Mouse (Mus musculus): ENCODE data around the gene Mrps34. TPM values are rescaled to one million over a fixed set of nuclear protein-coding genes. Genes with fewer than 3 reads are reported as not detected.
"Not testable (repeated sequence)": the region's sequence is repeated elsewhere in the genome, so short reads cannot be mapped to it uniquely, and the experiment has no call there.

The Mrps34 gene
- total RNA-seq, 4 experiments from 2014 or later = 88.8 to 125 (median 109) TPM

DNA sequence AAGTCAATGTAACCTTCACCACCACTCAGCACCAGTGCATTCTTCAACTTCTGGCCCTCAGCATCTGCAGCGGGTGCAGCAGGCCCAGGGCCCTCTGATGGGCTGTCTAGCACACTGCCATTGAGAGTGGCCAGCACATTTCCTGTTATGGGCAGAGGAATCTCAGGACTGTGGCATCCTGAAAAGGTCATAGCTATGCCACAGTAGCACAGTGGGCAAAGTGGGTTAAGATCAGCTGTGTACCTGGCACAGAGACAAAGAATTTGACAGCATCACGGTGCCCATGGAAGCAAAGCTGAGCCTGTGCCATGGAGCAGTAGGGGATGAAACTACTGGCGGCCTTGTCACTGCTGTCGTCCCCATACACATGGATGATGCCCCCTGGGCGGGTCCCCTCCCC, 4.2 kb downstream of the Mrps34 start:
- peak; percentile 65 for DNase-seq (ENCODE audit: low spot score)

DNA sequence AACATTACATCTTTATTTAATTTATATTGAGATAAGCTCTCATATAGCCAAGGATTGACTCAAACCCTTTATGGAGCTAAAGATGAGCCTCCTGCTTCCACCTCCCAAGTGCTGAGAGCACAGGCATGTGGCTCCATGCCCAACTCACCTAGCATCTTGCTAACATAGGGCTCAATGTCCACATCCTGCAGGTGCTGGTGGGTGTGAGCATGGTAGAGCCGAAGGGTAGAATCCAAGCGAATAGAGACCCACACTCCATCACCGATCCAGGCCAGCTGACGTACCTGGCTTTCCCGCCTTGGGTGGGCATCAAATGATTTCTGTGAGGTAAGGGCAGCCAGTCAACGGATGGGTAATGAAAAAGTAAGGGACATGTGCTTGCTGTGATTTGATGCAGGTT, 5.1 kb downstream of the Mrps34 start:
- no peak for DNase-seq (ENCODE audit: low spot score)

DNA sequence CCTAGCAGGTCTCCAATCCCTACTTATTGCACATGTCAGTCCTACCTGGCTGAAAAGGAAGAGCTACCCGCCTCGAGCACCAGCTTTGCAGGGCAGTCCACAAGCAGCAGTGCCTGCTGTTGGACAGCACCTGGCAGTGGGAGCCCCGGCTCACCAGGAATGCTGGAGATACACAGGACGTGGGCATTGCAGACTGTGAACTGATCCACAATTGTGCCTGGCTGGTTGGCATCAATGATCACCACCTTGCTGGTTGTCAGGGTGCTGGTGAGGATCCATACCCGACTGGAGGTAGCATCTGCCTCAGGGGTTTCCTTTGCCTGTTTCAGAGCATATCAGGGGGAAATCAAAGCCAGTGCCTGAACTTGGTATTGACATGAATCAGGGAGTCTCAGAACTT, 7.2 kb downstream of the Mrps34 start:
- no peak for DNase-seq (ENCODE audit: low spot score)

DNA sequence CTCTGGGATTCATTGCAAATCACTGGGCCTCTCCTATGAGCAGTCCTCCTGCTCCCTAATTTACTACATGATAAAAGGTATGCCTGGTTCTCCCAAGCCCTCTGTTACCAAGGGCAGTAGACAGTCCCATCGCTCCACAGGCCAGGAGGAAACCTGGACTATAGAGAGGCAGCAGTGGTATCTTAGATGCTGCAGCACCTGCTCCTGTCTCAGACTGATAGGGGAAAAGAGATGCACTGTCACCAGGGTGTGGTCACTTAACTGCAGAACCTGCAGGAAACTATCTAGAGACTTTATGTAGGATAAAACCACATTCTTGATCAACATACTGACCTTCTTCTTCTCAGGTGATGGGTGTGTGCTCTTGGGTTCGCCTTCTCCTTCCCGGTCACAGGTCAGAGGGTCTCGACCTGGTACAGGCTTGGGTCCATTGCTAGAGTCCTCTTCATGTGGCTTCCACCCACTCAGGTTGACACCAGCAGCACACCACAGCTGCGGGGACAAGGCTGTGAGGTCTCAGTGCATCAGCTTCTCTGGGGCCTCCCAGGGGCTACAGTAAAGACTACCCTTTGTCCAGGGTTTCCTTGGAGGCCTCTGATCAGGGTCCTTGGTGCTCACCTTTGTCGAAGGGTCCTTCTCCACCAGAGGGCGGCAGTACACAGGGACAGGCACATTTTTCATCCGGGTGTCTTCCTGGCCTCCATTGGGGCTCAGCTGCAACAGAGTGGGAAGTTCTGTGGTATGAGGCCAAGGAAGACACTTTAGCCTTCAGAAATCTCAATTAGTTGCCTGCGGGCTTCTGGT, 8.0 kb downstream of the Mrps34 start:
- DNase-seq (ENCODE audit: low spot score) = no peak

DNA sequence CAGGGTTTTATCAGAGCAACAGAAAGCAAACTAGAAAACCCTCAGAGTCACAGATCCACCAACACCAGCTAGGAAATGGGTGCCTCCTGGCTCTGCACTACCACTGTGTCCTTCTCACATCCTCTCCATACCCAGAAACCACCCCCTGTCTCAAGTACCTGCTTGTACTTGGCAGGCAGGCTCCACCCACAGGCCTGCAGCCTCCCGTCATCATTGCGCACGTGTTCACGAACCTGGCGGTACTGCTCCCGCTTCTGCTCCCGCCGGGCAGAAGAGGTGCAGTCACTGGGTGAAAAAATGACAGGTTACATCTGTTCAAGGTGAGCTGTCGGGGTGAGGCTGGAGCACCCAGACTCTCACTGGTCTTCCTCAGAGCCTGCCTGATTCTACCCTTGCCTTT, 8.9 kb downstream of the Mrps34 start:
- no peak for DNase-seq (ENCODE audit: low spot score)

DNA sequence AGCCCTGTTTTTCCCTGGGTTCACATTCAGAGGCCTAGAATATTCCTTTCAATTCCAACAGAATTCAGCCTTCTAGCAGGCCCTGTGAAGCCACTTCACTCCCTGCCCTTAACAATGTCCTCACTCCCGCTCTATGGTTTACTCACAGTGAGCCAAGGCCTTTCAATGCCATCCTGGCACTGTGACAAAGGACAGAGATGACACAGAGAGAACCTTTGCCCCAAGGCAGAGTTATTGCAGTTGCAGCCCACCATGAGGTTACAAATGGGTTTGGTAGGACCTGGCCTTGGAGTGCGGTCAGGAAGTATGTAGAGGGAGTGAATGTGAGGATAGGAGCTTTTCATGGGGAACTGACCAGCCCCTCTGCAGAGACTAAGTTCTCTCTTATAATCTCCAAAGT, 12.7 kb downstream of the Mrps34 start:
- DNase-seq (ENCODE audit: low spot score) = no peak

DNA sequence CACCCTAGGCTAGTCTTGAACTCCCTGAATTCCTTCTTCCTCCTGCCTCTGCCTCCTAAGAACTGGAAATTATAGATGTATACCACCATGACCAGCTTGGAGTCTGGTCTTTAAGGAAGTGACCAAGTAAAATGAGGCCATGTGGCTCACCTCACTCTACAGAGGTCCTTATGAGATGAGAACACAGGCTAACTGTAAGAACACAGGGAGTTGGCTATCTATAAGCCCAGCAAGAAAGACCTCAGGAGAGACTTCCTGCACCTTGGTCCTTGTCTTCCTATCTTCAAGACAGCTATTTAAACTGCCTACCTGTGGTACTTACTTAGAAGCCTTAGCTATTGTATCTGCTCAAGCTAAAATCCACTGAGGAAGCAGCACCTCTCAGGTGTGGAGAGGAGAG, 19.1 kb downstream of the Mrps34 start:
- DNase-seq (ENCODE audit: low spot score) = no peak

DNA sequence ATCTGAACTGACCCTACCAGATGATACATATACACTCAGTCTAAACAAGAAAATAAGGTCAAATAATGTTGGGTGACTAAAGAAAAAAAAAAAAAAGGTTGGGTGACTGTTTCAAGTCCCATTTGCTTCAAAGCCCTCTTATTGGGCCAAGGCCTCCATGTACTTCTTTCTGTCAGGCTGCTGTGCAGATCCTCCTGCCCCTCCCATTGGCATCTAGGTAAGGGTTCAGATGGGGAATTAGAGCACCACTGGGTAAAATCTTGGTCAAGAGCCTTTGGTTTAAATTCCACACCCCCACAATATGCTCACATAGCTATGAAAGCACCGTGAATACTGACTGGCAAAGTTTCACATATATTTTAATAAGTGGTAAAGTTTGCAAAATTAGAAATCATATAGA, 28.3 kb downstream of the Mrps34 start:
- DNase-seq (ENCODE audit: low spot score) = no peak

DNA sequence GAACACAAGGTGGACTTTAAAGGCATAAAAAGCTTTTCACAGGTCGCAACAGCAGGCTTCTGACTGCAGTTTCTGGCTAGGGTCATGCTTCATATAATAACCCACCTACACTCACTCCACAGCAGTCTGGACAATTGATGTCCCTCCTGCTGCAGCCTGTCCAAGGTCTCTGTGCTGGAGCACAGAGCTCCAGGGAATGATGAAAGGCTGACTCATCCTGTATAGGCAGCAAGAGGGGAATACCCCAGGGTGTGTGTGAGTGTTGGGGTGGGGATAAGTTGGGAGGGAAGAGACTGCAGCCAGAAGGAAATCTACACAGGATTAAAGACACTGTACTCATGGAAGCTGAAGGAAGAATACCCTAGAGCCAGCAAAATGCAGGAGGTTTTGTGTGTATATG, 34.6 kb downstream of the Mrps34 start:
- DNase-seq (ENCODE audit: low spot score) = no peak

DNA sequence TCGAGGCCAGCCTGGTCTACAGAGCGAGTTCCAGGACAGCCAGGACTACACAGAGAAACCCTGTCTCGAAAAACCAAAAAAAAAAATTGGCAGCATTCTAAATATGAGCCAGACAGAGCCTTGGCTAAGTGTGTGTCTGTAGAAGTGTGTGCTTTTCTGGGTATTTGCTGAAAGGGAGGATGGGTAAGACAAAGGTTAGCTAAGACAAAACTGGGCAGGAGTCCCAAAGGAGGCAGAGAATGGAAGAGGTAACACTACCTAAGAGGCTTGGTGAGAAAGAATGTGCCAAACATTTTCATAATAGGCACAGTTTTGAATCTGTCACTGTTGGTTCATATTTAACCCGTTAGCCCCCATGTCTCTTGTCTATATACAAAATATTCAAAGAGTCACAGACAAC, 37.5 kb downstream of the Mrps34 start:
- no peak for DNase-seq (ENCODE audit: low spot score)

DNA sequence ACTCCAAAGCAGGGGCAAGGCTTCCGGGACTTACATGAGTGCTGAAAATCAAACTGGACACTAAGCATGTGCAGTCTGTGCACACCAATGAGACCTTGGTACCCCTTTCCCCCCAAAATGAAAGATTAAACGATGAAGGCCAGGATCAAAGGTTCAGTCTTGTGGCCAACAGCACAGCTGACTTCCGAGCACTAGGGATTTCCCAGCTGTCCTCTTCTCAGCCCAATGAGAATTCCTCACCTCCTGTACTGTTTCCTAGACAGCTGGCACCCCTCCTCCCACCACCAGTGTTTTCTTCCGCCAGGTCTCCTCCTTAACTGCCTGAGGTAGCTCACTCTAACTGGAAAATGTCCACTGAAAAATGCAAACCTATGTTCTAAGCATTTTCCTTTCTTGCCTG, 38.2 kb downstream of the Mrps34 start:
- DNase-seq (ENCODE audit: low spot score) = no peak

DNA sequence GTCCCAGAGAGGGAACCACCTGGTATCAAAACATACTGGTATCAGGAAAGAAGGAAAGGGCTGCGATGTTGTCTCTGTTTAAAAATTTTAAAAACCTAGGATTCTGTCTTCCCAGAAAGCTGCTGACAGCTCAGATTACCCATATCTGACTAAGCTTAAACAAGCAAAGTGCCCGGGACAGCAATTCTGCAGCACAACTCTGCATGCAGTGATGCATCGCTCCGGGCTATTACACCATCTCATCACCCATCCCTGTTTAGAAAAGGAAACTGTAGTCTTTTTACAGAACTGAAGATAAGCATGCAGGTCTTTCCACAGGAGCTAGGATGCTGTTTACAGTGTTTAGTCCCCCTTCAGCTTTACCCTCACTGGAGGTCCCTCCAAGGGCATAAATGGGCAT, 40.0 kb downstream of the Mrps34 start:
- no peak for DNase-seq (ENCODE audit: low spot score)

DNA sequence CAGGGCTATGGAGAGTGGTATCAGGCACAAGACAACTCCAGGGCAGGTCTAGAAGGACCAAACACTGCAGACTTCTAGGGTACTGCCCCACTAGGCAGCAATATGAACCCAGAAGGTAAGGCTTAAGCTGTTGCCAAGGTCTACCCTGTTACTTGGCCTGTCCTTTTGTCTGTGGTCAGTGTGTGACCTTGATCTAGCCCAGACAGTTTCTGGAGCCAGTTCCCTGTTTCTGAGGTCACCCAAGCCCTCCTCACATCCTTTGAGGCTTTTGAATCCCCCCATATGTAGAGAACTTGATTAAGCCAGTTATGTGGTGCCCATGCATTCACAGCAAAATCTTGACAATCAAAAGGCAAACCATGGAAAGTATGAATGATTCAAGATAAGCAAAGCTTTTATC, 40.8 kb downstream of the Mrps34 start:
- no peak for DNase-seq (ENCODE audit: low spot score)

DNA sequence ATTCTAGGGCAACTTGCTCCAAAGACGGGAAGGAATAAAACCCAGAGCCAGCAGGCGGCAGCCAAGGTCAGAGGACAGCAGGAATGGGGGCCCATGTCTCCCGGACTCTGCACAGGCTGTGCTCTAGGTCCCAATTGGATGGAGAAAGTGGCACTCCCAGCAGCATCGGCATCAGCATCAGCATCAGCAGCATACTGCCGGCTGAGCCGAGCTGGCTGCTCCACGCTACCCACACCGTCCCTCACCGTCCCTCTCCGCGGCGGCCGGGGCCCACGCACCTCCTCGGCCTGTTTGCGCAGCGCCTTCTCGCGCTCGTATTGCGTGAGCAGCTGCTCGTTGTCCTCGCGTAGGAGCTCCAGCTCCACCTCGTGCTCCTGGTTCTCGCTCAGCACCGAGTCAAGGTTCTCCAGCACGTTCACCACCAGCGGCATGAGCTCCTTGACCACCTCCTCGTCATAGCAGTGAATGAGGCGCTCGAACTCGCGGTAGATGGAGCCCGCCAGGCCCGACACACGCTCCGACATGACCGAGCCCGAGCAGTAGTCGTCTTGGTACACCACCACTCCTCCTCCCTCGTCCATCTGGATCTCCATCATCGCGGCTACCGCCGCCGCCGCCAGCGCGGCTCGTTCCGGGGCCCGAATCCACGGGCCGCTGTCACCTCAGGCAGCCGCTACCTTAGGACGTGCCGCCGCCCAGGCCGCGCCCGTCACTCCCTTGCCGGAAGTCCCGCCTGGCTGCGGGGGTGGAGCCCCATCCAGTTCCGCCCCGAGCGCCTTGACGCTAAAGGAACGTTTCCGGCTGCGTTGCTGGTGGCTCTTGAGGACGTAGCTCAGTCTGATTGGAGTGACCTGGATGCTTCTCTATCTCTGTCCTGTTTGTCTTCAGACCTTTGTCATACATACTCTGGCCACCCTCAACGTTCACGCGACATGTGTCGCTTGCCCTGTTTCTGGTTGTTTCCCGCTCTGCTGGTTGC, 41.6 kb downstream of the Mrps34 start, which contains the start of gene Mapk8ip3:
TSS of gene Mapk8ip3 (minus strand) at position 719 of the 979 bp plus-strand sequence.
- DNase-seq (ENCODE audit: low spot score) = peak; percentile 95

DNA sequence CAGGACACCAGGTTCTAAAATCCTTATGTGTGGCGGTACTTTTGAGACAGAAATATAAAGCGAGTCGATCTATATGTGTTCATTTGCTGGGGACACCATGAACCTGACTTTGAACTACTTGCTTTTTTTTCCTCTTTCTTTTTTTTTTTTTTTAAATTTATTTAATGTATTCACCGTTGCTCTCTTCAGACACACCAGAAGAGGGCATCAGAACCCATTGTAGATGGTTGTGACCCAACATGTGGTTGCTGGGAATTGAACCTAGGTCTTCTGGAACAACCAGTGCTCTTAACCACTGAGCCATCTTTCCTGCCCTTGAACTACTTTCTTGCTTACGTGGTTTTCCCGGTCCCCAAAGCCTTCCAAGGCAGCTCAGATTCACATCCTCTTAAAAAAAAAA, 42.4 kb downstream of the Mrps34 start:
- no peak for DNase-seq (ENCODE audit: low spot score)

DNA sequence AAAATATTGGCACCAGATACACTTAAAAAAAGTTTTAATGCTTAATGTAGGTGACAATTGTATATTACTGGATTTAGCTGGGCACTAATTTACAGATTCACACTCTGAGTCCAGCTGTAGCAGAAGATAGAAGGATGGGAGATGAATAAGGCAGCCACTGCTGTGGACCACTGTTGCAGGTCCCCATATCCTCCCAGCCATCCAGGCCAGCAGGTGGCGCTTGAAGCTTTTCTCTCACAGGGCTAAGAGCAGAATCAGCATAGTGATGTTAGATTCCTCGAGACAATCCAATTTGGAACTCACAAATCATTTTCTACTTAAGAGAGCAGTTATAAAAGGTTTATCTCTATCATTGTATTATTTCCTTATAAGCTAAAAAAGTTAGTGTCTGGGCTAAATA, 47.5 kb downstream of the Mrps34 start:
- peak; percentile 45 for DNase-seq (ENCODE audit: low spot score)

DNA sequence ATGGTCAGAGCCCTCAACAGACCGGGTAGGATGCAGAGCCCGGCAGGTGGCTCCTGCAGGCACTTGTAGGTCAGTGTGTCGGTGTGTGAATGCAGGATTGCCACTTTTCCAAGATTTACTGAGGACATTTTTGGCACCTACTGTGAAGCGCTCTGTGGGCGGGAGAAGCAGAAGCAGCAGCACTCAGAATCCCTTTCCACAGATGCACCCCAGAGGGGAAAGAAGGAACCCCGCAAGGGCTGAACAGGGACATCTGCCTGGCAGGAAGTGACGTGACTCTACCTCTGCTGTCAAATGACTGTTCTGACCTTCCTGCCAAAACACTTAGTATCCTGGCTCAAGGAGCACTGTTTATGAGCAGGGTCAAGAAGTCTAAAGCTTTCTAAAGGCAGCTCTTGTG, 48.1 kb downstream of the Mrps34 start:
- no peak for DNase-seq (ENCODE audit: low spot score)

DNA sequence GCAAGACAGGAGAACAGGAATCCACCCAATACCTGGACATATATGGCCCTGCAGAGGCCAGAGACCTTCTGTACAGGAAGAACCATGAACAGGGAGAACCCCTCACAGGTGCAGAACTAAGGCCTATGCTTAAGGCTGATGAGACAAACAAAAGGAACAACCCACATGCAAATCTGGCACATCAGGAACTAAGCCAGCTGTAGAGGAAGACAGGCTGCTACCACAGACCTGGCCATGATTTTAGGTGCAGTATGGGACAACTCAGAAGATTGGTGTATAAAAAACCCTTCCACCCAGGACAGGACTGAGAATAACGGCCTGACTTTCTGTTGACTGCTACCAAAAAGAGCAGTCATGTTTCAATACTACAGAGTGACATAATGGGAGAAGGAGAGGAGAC, 48.7 kb downstream of the Mrps34 start:
- not testable (repeated sequence) for DNase-seq (ENCODE audit: low spot score)

Data from heart, adult 8-10 months (tissue).